Mouse (Mus musculus) embryonic fibroblast, embryonic 13.5 days (primary cell): ENCODE measurements around the gene Spred2.

Experiments used
- CTCF ChIP-seq: IDR thresholded peaks from 2 replicates; pipeline ENCODE4 v1.5.1; 2011; ENCODE audit warnings: mild to moderate bottlenecking, control low read depth, low read length, moderate library complexity, borderline replicate concordance; ENCODE audit not compliant: insufficient read depth
- POLR2A ChIP-seq: IDR thresholded peaks from 2 replicates; pipeline ENCODE4 v1.6.1; 2011; ENCODE audit warnings: low read depth, mild to moderate bottlenecking, control low read depth, low read length, moderate library complexity

DNA sequence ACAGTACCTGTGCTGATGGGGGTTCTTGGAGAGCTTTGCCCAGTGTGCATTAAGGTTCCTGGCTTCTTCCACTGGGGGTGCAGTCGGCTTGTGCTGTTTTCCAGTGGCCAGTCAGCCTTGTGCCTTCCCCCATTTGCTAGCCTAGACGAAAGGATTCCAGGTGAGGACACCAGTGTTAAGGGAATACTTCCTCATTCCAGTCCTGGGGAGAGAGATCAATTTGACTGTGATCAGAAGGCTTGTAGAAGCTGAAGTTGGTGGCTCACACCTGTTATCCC is 2.6 kb downstream of the Spred2 start:
- TF ChIP-seq POLR2A (no peak), CTCF (no peak)
